Comparison of ENCODE assay signal across 8 mouse cellular contexts in genomic region chr8:88696721-88697641, GRCm38 (mm10). TPM values are rescaled to one million over a fixed set of nuclear protein-coding genes. Genes with fewer than 3 reads are reported as not detected.
DNase-seq lines count a peak whose midpoint lies in the region; ATAC-seq and TF ChIP-seq lines count a peak whose summit lies in the region.

Gene Cyld (plus strand): TSS chr8:88697028.

- TF ChIP-seq CTCF in cortical plate, adult 2 months (IDR thresholded peaks at IDR 0.05; ENCODE audit: extremely low read depth, insufficient read depth, low read length): no peak

- DNase-seq in gastrocnemius, adult 8-10 months (ENCODE audit: low spot score in 2 of 2): peak; percentile 98 to 99
- DNase-seq in hindlimb bud, embryonic 11.5 days (ENCODE audit: extremely low spot score, low read depth, low spot score): peak; percentile 88
- peak; percentile 86 to 99 for DNase-seq in left cerebral cortex, adult 8-10 months (ENCODE audit: low spot score in 2 of 2)
- peak; percentile 99 to 100 for DNase-seq in right cerebral cortex, postnatal 10 days (ENCODE audit: low spot score in 2 of 2)
- DNase-seq in urinary bladder, postnatal 25 days (ENCODE audit: low spot score): peak; percentile 95

- peak; percentile 82 for ATAC-seq in activated CD4-positive, CD25-positive, alpha-beta regulatory T cell, adult 4 months

- H3K4me1 ChIP-seq in cortical plate, adult 2 months (ENCODE audit: control insufficient read depth, insufficient read depth, low read length): no peaks in the 10 kb centered on the region; the same call in 1 of the 2 replicates
- H3K4me1 ChIP-seq in megakaryocyte, embryonic 14.5 days: peaks cover 53% of the 10 kb centered on the region

- H3K36me3 ChIP-seq in megakaryocyte, embryonic 14.5 days (replicated peaks; ENCODE audit: low read length): no peaks in the 10 kb centered on the region

- no peaks in the 10 kb centered on the region for H3K27me3 ChIP-seq in megakaryocyte, embryonic 14.5 days (replicated peaks)

- no peaks in the 10 kb centered on the region for H3K9me3 ChIP-seq in megakaryocyte, embryonic 14.5 days

- 0 out of 2 replicates have a peak, but pooled peaks have one; percentile 15 for TF ChIP-seq POLR2A in cortical plate, adult 2 months (IDR thresholded peaks at IDR 0.05; ENCODE audit: extremely low read depth, insufficient read depth, low read length)

- peak within 1 kb of the TSS; percentile 94 for H3K27ac ChIP-seq in cortical plate, adult 2 months (ENCODE audit: insufficient read depth, low read length)

- peak within 1 kb of the TSS; percentile 86 for H3K4me3 ChIP-seq in cortical plate, adult 2 months (ENCODE audit: insufficient read depth, low read length)
- H3K4me3 ChIP-seq in megakaryocyte, embryonic 14.5 days (replicated peaks): peak within 1 kb of the TSS; percentile 97

RNA-seq across cellular contexts. Expression of gene Cyld, which starts in this region (rescaled TPM):
- 10 to 100 TPM; 73.1 to 86.4 TPM for polyA plus RNA-seq in activated CD4-positive, CD25-positive, alpha-beta regulatory T cell, adult 4 months (2017; shearing (Covaris generic))
- polyA plus RNA-seq in cortical plate, adult 2 months (2012; rRNA removed): 26.9 and 31.0 TPM in 2 replicates
- 10 to 100 TPM; 19.6 to 25.1 (median 24.0) TPM for total RNA-seq in gastrocnemius, adult 8-10 months (2022)
- 100 to 1,000 TPM; 113 to 134 (median 127) TPM for total RNA-seq in left cerebral cortex, adult 8-10 months (2022)
- polyA plus RNA-seq in megakaryocyte, embryonic 14.5 days (2012; ENCODE audit: insufficient read depth, low replicate concordance): 0.54 TPM in 1 of 2 replicates, not detected in the other

Comparison
In these comparisons a context has a peak if more than half of its experiments do, and no peak if none do; other contexts are left out.
1. Peak in every context shown above with its lines: DNase-seq, ATAC-seq, H3K4me3 ChIP-seq and H3K27ac ChIP-seq.
2. RNA of gene Cyld (total RNA-seq): 113 to 134 TPM in left cerebral cortex, adult 8-10 months; 19.6 to 25.1 TPM in gastrocnemius, adult 8-10 months; every median in the first group is over 4 times any median in the second.
3. RNA of gene Cyld (polyA plus RNA-seq): 73.1 to 86.4 TPM in activated CD4-positive, CD25-positive, alpha-beta regulatory T cell, adult 4 months and 26.9 to 31.0 TPM in cortical plate, adult 2 months; 0.54 TPM in megakaryocyte, embryonic 14.5 days; every median in the first group is over 10 times any median in the second.